Mouse (Mus musculus) megakaryocyte, embryonic 14.5 days (primary cell): ENCODE data around the gene Rfc5.
"Not testable (repeated sequence)": the region's sequence is repeated elsewhere in the genome, so short reads cannot be mapped to it uniquely, and the experiment has no call there.

Experiments
- FLI1 ChIP-seq: IDR thresholded peaks from 2 replicates; pipeline ENCODE4 v1.6.1; 2012; ENCODE audit warnings: low read length, inconsistent platforms, mixed read lengths
- GATA1 ChIP-seq: IDR thresholded peaks from 3 replicates; pipeline ENCODE4 v1.6.1; 2012; ENCODE audit warnings: mixed read lengths, low read length, inconsistent platforms, borderline replicate concordance

DNA sequence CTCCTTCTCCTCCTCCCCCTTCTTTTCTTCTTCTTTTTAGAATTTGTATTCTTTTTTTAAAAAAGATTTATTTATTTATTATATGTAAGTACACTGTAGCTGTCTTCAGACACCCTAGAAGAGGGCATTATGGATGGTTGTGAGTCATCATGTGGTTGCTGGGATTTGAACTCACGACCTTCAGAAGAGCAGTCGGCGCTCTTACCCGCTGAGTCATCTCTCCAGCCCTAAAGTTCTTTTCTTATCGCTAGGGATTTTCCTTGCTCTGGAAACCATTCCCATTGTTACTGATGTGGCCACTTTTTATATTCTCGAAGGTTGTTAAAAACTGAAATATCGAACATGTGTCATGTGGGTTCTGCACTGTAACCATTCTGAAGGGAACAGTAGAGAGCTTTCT, 44.7 kb upstream of the Rfc5 start:
- not testable (repeated sequence) for TF ChIP-seq FLI1, GATA1
